Mouse (Mus musculus): ENCODE measurements around the gene Ovca2.
"Not testable (repeated sequence)": the region's sequence is repeated elsewhere in the genome, so short reads cannot be mapped to it uniquely, and the experiment has no call there.

Gene Ovca2

DNA sequence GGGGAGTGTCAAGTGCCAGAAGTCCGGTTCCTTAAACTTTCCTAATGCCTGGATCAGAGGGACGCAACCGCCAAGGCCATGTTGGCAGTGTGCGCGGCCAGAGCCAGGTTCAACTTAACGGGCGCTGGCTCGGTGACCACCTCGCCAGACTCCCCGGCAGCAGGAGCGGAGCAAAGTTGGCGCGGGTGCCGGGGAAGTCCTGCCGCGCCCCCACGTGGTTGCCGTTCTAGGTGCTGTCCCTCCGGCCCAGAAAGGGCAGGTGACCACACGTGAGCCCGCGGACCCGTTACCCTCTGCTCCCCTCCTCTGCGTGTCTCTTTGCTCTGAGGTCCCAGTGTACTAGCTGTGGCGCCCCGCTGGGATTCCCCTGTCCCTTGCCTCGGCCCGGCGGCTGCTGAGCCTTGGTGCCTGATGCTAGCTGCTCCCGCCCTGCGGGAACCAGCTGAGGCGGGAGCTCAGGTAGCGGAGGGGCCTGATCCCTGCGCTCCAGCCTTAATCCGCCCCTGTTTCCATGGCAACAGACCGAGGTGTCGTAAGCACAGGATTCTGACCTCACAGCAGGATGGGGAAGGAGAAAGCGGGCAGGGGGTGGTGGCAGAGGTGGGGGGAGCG is 16.3 kb upstream of the Ovca2 start:
- no peak for DNase-seq (ENCODE audit: low spot score in 2 of 2)

DNA sequence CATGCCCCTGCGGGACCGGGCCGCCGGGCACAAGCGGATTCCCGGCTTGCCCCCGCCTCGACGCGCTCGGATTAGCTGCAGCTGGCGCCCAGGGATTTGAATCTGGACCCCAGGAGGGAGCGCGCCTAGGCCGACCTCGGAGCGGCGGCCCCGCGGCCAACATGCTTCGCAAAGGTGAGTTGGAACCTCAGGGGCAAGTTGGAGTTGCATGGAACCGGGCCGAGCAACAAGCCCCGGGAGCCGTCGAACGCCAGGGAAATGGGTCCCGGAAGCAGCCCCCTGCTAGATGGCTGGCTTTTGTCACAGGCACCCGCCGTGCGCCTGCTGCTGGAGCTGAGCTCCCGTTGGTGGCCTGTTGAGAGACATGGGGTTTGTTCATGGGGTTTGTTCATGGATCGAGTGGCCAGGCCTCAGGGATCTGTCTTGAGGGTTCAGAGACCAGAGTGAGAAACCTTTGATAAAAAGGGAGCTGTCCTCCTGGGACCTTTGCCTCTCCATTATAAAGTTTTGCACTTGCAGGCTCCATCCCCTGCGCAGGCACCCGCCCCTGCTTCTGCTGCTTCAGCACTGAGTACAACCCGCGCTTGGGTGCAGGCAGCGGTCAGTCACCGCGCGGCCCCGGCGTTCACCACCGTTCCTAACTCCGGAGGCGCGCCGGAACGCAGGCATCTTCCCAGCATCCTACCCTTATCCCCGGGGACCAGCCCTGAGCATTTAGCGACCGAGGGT is 15.7 kb upstream of the Ovca2 start:
- no peak for DNase-seq (ENCODE audit: low spot score in 2 of 2)

DNA sequence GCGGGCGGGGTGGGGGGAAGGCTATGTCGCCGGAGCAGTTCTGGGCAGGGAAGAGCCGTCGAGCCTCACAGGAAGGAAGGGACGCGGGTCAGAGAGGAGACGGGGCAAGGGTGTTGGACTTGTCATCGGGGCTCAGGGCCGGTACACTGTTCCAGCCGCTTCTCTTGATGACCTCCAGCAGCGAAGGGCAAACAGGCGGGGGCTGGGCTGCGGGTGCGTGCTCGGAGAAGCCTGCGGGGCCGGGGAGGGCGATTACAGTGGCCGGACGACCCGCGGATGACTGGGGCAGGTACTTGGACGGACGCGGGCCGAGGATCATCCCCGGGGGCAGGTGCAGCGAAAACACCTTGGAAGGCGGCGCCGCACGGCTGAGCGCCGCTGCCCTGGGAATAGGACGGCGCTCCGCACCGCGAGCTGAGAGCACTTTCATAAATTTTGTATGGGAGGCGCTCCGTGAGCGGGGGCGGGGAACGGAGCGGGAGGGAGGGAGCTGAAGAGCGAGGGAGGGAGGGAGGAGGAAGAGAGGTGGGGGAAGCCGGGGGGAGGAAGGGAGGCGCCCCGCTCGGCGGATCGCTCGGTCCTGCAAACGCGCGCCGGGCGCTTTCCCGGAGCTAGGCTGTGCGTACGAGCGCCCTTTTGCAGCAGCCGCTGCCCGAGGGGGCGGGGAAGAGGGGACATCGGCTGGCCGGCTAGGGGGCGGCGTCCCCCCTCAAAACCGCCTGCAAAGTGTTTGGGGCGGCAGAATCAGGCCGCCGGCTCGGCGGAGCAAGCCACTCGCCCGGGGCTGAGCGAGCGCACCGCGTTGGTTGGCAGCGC is 14.8 kb upstream of the Ovca2 start, which contains the start of gene Rtn4rl1:
TSS of gene Rtn4rl1 (plus strand) at position 528 of the 816 bp plus-strand sequence.
- peak; percentile 75 to 77 for DNase-seq (ENCODE audit: low spot score in 2 of 2)

DNA sequence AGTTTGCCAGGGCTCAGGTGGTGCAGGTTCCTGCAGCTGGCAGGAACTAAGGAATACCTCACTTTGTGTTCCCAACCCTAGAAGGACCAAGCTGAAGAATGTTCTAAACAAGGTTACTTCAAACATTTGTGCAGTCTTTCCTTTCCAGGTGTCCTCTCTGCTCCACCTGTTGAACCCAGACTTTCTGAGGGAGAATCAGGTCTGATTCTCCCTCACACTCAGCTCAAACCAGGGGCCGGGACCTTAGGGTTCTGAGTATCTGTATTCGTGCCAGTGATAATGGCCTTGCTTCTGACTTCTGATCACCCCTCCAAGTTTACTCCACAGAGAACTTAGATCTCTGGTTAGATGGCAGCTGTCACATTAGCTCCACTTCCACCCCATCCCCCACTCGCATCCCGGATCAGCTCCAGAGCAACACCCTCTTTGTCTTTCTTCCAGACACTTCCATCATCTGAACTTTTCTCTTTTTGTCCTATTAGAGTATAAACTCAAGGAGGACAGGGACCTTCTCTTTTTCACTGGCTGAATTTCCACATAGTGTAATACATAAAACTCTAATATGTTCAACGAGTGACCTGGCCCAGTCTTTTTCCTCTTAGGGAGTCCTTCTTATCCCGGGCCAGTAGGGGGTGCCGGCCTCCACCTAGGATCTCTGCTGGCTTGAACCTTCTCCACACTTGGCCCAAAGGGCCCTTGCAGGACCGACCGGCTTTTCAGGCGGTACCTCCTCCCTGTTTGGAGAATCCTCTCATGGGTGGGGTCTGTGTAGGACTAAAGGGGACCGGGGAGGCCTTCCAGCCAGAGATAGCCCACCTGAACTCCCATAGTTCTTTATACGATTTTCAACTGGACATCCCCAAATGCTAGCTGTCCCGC is 13.9 kb upstream of the Ovca2 start:
- DNase-seq (ENCODE audit: low spot score in 2 of 2): peak; percentile 82 to 87

DNA sequence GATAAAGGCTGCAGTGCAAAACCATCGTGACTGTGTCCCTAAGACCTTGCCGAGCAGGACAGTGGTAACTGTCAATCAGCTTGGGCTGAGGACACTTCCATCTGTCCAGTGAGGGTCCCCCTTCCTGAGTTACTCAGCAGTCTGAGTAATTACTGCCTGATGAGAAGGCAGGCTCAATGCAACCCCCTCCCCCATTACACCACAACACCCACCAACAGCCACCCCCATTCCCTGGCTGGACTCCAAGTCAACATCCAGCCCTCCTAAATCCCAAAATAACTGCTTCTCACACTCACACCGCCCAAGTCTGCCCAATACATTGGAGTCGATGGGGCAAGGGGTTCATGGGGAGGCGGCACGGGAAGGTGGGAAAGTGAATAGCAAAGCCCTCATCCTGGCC is 13.2 kb upstream of the Ovca2 start:
- no peak for DNase-seq (ENCODE audit: low spot score in 2 of 2)

GRCm38 (mm10) chr11:75190905-75191441 is 12.3 kb upstream of the Ovca2 start, which contains the start of gene Dph1:
Dph1 (minus strand) TSS chr11:75191241.
- DNase-seq (ENCODE audit: low spot score in 2 of 2): no peak

DNA sequence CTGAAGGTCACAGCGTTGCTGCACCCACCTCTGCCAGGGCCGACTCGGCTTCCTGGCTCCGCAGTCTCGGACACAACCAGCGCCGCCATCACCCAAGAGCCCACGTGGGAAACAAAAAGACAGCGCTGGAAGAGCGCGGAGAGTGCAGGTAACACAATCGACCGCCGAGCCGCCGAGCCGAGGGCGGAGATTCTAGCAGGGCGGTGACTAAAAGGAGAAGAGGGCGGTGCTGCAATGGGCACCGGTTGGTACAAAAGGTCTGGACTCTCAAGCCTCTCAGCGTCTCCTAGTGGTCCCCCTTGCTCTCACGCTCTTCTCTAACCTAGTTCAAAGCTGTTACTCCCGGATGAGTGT is 11.7 kb upstream of the Ovca2 start:
- DNase-seq (ENCODE audit: low spot score in 2 of 2): peak in 1 of 2 experiments; percentile 82

DNA sequence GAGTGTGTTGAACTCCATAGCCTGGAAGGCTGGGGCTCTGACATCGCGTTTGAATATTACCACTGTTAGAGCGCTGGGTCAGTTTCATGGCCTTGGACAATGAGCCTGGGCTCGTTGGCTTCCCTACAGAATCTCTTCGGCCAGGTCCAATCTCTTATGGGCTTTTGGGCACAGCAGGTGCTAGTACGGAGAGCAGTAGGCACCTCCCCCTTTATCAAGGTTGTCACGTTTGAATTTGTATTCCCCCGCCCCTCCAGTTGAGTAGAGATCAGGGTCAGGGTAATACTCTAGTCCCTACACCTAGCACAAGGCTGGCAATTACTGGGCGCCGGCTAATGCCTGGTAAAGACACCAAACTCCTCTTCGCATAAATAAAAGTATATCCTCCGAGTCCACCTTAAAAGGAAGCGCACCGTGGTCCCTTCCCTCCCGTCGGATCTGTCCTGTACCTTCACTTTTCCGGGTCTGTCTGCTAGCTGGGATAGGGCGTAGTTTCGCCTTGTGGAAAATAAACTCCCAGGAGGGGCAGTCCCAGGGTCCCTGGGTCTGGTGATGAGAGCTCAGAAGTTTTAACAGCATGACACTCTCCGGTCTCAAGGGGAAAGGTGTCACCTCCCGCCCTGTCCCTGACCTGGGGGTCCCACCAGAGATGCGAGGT is 11.2 kb upstream of the Ovca2 start:
- no peak for DNase-seq (ENCODE audit: low spot score in 2 of 2)

DNA sequence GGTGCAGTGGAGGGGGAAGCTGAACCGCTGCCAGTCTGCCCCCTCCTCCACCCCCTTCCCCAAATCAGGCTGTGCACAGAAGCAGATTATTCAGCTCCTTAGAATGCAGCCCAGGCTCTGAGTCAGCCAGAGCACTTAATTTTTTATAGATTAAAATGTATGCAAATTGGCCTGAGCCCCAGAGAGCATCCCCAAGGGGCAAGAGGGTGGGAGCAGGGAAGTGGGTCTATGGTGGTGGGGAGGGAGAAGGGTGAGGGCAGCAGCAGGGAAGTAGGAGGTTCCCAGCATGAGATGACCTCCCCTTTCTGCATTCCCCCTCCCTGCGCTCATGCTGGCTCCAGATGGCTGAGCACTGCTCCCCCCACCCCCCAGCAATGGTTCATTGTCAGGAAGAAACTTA is 6.4 kb upstream of the Ovca2 start:
- DNase-seq (ENCODE audit: low spot score in 2 of 2): no peak

- DNase-seq (ENCODE audit: low spot score in 2 of 2): no peak
These were observed 5.9 kb upstream of the Ovca2 start for GRCm38 (mm10) chr11:75184573-75184972.

DNA sequence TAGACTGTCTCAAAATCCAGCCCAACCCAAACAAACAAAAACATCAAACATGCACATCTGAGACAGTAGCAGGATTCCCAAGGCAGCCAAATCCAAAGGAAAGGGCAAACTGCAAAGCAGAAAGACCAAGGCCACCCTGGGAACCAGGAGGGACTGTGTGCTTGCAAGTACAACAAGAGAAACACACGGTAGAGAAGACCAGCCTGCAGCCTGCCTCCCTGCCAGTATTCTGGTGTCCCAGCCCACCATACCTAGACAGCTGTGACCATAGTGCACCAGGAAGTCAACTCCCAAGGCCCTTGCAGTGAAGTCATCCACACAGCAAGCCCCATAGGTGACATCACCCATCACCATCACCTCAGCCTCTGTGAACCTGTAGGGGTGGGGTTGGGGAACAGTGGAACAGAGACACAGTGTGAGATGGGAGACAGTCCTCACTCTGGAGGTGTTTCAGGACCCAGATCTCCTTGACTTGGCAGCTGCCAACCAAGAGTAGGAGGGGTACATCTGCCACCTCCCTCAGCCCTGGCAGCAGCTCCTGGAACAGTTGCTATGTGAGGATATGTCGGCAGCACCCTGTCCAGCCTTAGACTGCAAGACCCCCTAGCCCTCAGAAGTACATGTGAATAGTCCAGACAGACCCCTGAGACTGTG is 5.4 kb upstream of the Ovca2 start:
- no peak for DNase-seq (ENCODE audit: low spot score in 2 of 2)

- no peak for DNase-seq (ENCODE audit: low spot score in 2 of 2)
These were observed 624 bp downstream of the Ovca2 start for GRCm38 (mm10) chr11:75178011-75178410.

- DNase-seq (ENCODE audit: low spot score in 2 of 2): not testable (repeated sequence)
These were observed 4.1 kb downstream of the Ovca2 start for GRCm38 (mm10) chr11:75174574-75174973.

DNA sequence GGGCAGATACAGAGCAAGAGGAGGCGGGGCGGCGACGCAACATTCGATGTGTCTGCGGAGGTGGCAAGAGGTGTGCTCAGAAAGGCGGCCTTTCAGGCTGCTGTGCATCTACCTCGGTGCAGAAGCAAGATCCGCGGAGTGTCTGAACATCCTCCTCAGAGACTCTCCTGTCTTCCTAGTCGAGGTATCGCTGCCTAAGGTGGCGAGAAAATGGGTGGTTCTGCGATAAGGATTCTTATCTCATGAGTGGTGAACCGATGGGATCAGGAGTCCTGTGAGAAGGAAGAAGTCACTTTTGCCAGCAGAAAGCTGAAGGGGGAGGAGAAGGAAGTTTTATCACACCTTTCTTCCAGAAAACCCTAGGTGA is 4.9 kb downstream of the Ovca2 start:
- no peak for DNase-seq (ENCODE audit: low spot score in 2 of 2)

- no peak for DNase-seq (ENCODE audit: low spot score in 2 of 2)
These were observed 5.4 kb downstream of the Ovca2 start for GRCm38 (mm10) chr11:75173095-75173798.

DNA sequence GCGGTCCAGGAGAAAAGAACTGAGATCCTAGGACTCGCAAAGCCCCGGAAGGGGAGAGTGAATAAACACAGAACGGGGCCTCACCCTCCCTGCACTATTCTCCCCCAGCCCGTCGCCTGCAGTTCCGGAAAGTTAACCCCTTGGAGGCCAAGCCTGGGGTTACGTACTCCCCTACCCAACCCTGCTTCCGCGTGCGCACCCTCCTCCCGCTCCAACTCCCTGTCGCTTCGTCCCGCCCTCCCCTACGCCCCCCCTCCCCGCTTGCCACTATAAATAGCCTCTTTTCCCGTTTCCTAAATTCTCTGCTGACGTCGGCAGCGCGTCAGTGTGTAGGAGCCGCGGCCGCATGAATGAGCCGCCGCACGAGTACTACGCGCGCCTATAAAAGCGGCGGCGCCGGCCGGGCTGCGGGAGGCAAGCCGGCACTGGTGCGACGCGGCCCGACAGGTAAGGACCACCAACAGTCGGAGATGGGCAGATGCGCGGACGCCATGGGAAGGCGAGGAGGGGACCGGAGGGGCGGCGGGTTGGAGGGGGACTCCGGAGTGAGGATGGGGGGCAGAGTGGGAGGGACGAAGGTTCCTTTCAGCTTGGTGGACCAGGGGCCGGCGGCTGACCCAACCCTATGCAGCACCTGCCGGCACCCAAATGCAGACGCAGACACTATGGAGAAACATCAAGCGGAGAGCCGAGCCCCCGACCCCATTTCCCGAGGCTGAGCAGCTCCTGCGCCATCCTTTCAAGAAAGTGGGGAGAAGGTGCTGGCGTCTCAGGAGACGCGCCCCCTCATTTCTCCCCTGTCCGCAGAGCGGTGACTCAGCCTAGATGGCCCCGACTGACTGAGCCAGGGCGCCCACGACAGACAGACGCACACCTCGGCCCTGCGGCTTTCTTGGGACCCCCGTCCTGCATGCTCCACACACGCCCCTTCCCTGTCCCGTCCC is 6.2 kb downstream of the Ovca2 start:
- no peak for DNase-seq (ENCODE audit: low spot score in 2 of 2)

- no peak for DNase-seq (ENCODE audit: low spot score in 2 of 2)
These were observed 7.3 kb downstream of the Ovca2 start for GRCm38 (mm10) chr11:75171186-75171865.
